Mouse (Mus musculus): Measurements from ENCODE around the gene Ffar1. TPM values are rescaled to one million over a fixed set of nuclear protein-coding genes. Genes with fewer than 3 reads are reported as not detected.
A peak's percentile ranks its signal among the peaks of the same experiment; 100 is the strongest.

The Ffar1 gene
- polyA plus RNA-seq (2015; fragmentation: Nextera tagmentation; extraction: Ambion mirVana), result not detected in 2 replicates

DNA sequence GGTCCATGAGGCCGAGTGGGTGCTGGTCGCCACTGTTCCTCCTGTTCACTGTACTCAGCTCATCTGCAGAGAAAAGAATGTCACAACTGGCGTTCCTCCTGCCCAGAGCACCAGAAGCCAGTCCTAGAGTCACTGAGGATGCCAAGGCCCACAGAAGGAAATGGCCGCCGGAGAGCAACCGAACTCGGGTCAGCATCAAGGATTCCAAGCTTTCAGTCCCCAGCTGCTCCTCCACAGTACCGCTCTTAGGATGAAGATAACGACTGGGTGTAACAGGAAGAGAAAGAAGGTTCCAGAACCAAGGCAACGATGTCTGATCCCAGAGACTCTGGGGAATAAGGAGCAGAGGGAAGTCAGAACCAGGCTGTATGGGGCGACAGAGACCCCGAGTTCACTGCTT, at the start of gene Ffar1:
Gene Ffar1 (minus strand): TSS at position 101 of the 400 bp plus-strand sequence.
- no peaks in the 10 kb centered on the region for H3K36me3 ChIP-seq
- no peak within 1 kb of the TSS for H3K4me3 ChIP-seq
- 0 out of 2 replicates have a peak within 1 kb of the TSS, but pooled peaks have one; percentile 13 for H3K9ac ChIP-seq
- H3K9me3 ChIP-seq, result no peaks in the 10 kb centered on the region
- H3K27me3 ChIP-seq, result no peaks in the 10 kb centered on the region
- no peak within 1 kb of the TSS for H3K4me2 ChIP-seq
- 91% methylated on average over 12 of the region's 12 CpGs for WGBS
- no peak within 1 kb of the TSS for H3K27ac ChIP-seq
- no peaks in the 10 kb centered on the region for H3K4me1 ChIP-seq (replicated peaks)
- ATAC-seq (ENCODE audit: low FRiP score), result no peak

DNA sequence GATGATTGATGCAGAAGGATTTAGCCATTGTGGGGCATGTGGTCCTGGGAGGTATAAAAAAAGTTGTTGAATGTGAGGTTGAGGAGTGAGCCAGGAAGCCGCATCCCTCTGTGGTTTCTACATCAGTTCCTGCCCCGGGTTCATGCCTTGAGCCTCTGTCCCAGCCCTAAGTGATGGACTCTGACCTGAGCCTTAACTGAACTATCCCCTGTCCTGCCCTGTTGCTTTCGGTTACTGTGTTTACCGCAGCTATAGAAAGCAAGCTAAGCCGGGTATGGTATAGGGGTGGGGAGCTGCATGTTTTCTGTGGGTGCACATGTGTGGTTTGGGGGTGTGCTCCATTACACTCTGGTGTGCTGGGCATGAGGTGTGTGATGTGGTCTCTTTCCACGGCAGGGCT, 48.4 kb upstream of the Ffar1 start:
- WGBS, result 85% methylated on average over 6 of the region's 6 CpGs
- Histone ChIP-seq H3K4me2 (no peak overlapping the region), H3K9ac (no peak overlapping the region), H3K4me3 (no peak overlapping the region), H3K27me3 (peaks cover 13% of the 10 kb centered on the region; the same call in 1 of the 2 replicates), H3K4me1 (replicated peaks) (peaks cover 10% of the 10 kb centered on the region), H3K36me3 (no peaks in the 10 kb centered on the region), H3K27ac (no peak overlapping the region), H3K9me3 (no peaks in the 10 kb centered on the region)
- ATAC-seq (ENCODE audit: low FRiP score), result no peak

DNA sequence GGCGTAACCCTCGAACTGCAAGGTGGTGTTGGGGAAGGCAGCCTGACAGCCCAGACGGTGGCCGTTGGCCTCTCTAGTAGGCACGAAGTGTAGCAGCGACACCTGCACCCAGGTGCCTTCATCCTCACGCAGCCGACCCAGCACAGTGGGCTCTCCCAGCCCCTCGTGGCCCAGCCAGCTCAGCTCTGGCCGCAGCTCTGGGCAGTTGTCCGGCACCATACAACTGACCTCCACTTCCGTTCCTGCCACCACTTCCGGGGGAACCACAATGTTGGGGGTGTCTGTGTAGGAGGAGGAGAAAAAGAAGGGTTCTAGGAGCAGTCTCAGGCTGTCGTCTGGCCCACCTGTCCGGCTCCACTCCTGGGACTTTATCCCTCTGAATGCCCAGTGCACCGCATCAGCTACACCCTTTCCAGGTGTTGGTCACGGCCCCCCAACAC, 47.6 kb upstream of the Ffar1 start:
- Histone ChIP-seq H3K9ac (no peak overlapping the region), H3K27me3 (peaks cover 13% of the 10 kb centered on the region; the same call in 1 of the 2 replicates), H3K27ac (no peak overlapping the region), H3K4me3 (peak overlapping the region; percentile 30), H3K36me3 (no peaks in the 10 kb centered on the region), H3K4me1 (replicated peaks) (peaks cover 10% of the 10 kb centered on the region), H3K9me3 (no peaks in the 10 kb centered on the region), H3K4me2 (peak overlapping the region; percentile 60)
- 32% methylated on average over 17 of the region's 17 CpGs for WGBS
- ATAC-seq (ENCODE audit: low FRiP score), result peak; percentile 61; the same call in 1 of the 2 replicates

GRCm38 (mm10) chr7:30908277-30908991, 47.1 kb upstream of the Ffar1 start:
- WGBS, result 3% methylated on average over 25 of the region's 26 CpGs
- Histone ChIP-seq H3K27ac (no peak overlapping the region), H3K36me3 (no peaks in the 10 kb centered on the region), H3K9me3 (no peaks in the 10 kb centered on the region), H3K4me2 (peak overlapping the region; percentile 60), H3K9ac (peak overlapping the region; percentile 61), H3K4me1 (replicated peaks) (peaks cover 10% of the 10 kb centered on the region), H3K27me3 (peaks cover 13% of the 10 kb centered on the region; the same call in 1 of the 2 replicates), H3K4me3 (peak overlapping the region; percentile 30)
- ATAC-seq (ENCODE audit: low FRiP score), result peak; percentile 59; the same call in 1 of the 2 replicates

- H3K4me2 ChIP-seq, result no peak overlapping the region
- H3K27ac ChIP-seq, result no peak overlapping the region
- no peak overlapping the region for H3K9ac ChIP-seq
- WGBS, result 66% methylated on average over 4 of the region's 4 CpGs
- H3K36me3 ChIP-seq, result no peaks in the 10 kb centered on the region
- peaks cover 10% of the 10 kb centered on the region for H3K4me1 ChIP-seq (replicated peaks)
- no peaks in the 10 kb centered on the region for H3K9me3 ChIP-seq
- H3K27me3 ChIP-seq, result peaks cover 13% of the 10 kb centered on the region; the same call in 1 of the 2 replicates
- H3K4me3 ChIP-seq, result no peak overlapping the region
- ATAC-seq (ENCODE audit: low FRiP score), result no peak
Measured at GRCm38 (mm10) chr7:30904042-30904441, 42.7 kb upstream of the Ffar1 start.

DNA sequence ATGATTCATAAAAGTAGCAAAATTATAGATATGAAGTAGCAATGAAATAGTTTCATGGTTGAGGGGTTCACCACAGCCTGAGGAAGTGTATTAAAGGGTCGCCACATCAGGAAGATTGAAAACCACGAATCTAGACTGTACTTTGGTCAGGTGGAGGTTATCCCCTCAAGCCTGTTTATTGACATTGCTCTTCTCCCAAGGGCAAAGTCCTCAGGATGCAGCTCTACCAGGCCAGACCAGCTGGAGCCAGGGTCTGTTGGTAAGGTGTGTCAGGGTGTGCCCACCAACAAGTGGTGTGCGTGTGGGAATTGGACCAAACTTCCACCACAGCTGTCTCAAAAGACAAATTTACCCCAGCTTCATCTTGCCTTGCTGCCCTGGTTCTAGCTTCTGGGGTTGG, 33.9 kb upstream of the Ffar1 start:
- Histone ChIP-seq H3K36me3 (no peaks in the 10 kb centered on the region), H3K27ac (no peak overlapping the region), H3K27me3 (no peaks in the 10 kb centered on the region), H3K9ac (no peak overlapping the region), H3K4me3 (no peak overlapping the region), H3K4me2 (no peak overlapping the region), H3K4me1 (replicated peaks) (0 out of 2 replicates have a peak, but pooled peaks cover 3% of the 10 kb centered on the region), H3K9me3 (no peaks in the 10 kb centered on the region)
- ATAC-seq (ENCODE audit: low FRiP score), result no peak
- 94% methylated on average over 3 of the region's 3 CpGs for WGBS

DNA sequence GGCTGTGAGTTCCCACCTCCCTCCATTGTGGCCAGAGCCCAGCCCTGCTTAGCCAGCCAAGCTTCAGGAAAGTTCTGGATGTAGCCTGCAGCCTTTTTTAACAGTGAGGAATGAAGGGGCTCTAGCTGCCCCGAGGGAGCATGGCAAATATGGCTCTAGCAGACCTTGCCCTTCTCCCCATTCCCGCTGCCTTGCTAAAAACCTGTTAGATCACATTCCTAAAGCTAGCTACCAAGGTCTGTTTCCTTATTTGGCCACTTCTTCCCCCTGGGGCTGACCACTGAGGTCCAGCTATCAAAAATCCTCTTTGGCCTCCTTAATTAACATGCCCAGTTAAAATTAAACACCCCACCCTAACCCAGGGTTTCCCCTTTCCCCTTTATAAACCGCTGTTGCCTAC, 31.2 kb upstream of the Ffar1 start:
- Histone ChIP-seq H3K27ac (no peak overlapping the region), H3K9me3 (no peaks in the 10 kb centered on the region), H3K4me3 (no peak overlapping the region), H3K4me2 (no peak overlapping the region), H3K36me3 (no peaks in the 10 kb centered on the region), H3K9ac (no peak overlapping the region), H3K4me1 (replicated peaks) (0 out of 2 replicates have a peak, but pooled peaks cover 3% of the 10 kb centered on the region), H3K27me3 (no peaks in the 10 kb centered on the region)
- no peak for ATAC-seq (ENCODE audit: low FRiP score)
- WGBS, result 70% methylated on average over 3 of the region's 3 CpGs

DNA sequence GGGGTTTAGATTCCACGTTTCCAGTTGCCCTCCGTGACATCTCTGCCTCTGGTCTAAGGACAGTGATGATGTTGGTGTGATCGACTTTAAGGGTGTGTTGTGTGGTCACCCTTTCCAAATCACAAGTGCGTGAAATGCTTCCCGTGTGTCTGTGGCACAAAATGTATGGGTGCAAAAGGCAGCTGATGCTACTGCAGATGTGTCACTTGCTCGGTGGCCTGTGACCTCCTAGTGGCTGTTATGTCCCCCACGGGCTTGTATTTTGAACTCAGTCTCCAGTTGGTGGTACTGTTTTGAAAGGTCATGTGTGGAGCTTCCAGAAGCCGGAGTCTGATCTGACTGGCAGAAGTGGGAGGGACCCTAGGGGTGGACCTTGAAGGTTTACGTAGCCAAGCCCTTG, 30.4 kb upstream of the Ffar1 start:
- no peak overlapping the region for H3K27ac ChIP-seq
- ATAC-seq (ENCODE audit: low FRiP score), result no peak
- H3K4me2 ChIP-seq, result no peak overlapping the region
- no peaks in the 10 kb centered on the region for H3K27me3 ChIP-seq
- H3K9ac ChIP-seq, result no peak overlapping the region
- H3K4me1 ChIP-seq (replicated peaks), result 0 out of 2 replicates have a peak, but pooled peaks cover 3% of the 10 kb centered on the region
- 85% methylated on average over 9 of the region's 9 CpGs for WGBS
- H3K36me3 ChIP-seq, result no peaks in the 10 kb centered on the region
- no peak overlapping the region for H3K4me3 ChIP-seq
- H3K9me3 ChIP-seq, result no peaks in the 10 kb centered on the region

DNA sequence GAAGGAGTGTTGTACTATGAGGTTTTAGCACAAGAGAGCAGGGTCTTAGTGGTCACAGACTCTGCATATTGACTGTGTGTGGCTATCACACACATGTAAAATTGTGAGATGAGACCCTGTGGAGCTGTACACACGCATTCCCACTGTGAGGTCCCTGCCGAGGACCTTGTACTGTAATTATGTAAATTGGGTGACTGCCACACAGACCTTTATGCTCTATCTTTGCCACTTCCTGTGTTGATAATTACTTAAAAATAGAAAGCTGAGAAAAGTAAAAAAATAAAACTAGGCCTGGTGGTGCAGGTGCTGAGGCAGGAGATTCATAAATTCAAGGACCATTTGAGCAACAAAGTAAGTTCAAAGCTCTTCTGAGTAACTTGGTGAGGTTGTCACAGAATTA, 29.3 kb upstream of the Ffar1 start:
- ATAC-seq (ENCODE audit: low FRiP score), result no peak
- H3K9me3 ChIP-seq, result no peaks in the 10 kb centered on the region
- H3K36me3 ChIP-seq, result no peaks in the 10 kb centered on the region
- H3K9ac ChIP-seq, result no peak overlapping the region
- no peaks in the 10 kb centered on the region for H3K27me3 ChIP-seq
- H3K27ac ChIP-seq, result no peak overlapping the region
- no peaks in the 10 kb centered on the region for H3K4me1 ChIP-seq (replicated peaks)
- no peak overlapping the region for H3K4me2 ChIP-seq
- no peak overlapping the region for H3K4me3 ChIP-seq
- 82% methylated on average over 2 of the region's 2 CpGs for WGBS

GRCm38 (mm10) chr7:30888786-30889185, 27.4 kb upstream of the Ffar1 start:
- H3K9ac ChIP-seq, result no peak overlapping the region
- H3K9me3 ChIP-seq, result no peaks in the 10 kb centered on the region
- WGBS, result 83% methylated on average over 7 of the region's 7 CpGs
- H3K36me3 ChIP-seq, result no peaks in the 10 kb centered on the region
- H3K27me3 ChIP-seq, result no peaks in the 10 kb centered on the region
- no peak overlapping the region for H3K4me2 ChIP-seq
- H3K4me3 ChIP-seq, result no peak overlapping the region
- no peak for ATAC-seq (ENCODE audit: low FRiP score)
- H3K4me1 ChIP-seq (replicated peaks), result no peaks in the 10 kb centered on the region
- H3K27ac ChIP-seq, result no peak overlapping the region

- no peaks in the 10 kb centered on the region for H3K9me3 ChIP-seq
- 86% methylated on average over 14 of the region's 14 CpGs for WGBS
- no peaks in the 10 kb centered on the region for H3K27me3 ChIP-seq
- H3K4me2 ChIP-seq, result no peak overlapping the region
- H3K9ac ChIP-seq, result no peak overlapping the region
- H3K4me3 ChIP-seq, result no peak overlapping the region
- no peaks in the 10 kb centered on the region for H3K36me3 ChIP-seq
- H3K4me1 ChIP-seq (replicated peaks), result no peaks in the 10 kb centered on the region
- no peak for ATAC-seq (ENCODE audit: low FRiP score)
- no peak overlapping the region for H3K27ac ChIP-seq
Measured at GRCm38 (mm10) chr7:30887568-30888188, 26.3 kb upstream of the Ffar1 start.

GRCm38 (mm10) chr7:30886852-30887251, 25.5 kb upstream of the Ffar1 start:
- Histone ChIP-seq H3K4me3 (no peak overlapping the region), H3K9ac (no peak overlapping the region)
- WGBS, result 86% methylated on average over 4 of the region's 4 CpGs

More at GRCm38 (mm10) chr7:30886852-30887251, 25.5 kb upstream of the Ffar1 start:
- no peak overlapping the region for H3K27ac ChIP-seq
- H3K9me3 ChIP-seq, result no peaks in the 10 kb centered on the region
- H3K4me1 ChIP-seq (replicated peaks), result no peaks in the 10 kb centered on the region
- no peaks in the 10 kb centered on the region for H3K36me3 ChIP-seq
- ATAC-seq (ENCODE audit: low FRiP score), result no peak
- no peaks in the 10 kb centered on the region for H3K27me3 ChIP-seq
- H3K4me2 ChIP-seq, result no peak overlapping the region
